Mouse (Mus musculus) megakaryocyte, embryonic 14.5 days (primary cell): ENCODE measurements around the gene Eml1.

Source experiments
- FLI1 ChIP-seq: IDR thresholded peaks from 2 replicates; pipeline ENCODE4 v1.6.1; 2012; ENCODE audit warnings: low read length, inconsistent platforms, mixed read lengths
- GATA1 ChIP-seq: IDR thresholded peaks from 3 replicates; pipeline ENCODE4 v1.6.1; 2012; ENCODE audit warnings: mixed read lengths, low read length, inconsistent platforms, borderline replicate concordance

DNA sequence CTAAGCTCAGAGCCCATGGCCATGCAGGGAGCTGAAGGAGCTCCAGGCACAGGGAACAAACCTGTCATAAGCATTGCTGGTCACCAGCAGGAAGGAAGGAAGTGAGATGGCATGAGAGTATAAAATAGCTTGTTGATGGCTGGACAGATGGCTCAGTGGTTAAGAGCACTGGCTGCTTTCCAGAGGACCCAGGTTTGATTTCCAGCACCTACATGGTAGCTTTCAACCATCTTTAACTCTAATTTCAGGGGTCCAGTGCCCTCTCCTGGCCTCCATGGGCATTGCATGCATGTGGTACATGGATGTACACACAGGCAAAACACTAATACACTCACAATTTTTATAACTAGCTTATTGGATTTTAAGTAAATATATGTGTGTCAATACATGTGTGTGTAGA, 14.8 kb upstream of the Eml1 start:
- TF ChIP-seq GATA1 = no peak
- no peak for TF ChIP-seq FLI1
